22 mouse cellular contexts compared by ENCODE assay signal in the genomic region with DNA sequence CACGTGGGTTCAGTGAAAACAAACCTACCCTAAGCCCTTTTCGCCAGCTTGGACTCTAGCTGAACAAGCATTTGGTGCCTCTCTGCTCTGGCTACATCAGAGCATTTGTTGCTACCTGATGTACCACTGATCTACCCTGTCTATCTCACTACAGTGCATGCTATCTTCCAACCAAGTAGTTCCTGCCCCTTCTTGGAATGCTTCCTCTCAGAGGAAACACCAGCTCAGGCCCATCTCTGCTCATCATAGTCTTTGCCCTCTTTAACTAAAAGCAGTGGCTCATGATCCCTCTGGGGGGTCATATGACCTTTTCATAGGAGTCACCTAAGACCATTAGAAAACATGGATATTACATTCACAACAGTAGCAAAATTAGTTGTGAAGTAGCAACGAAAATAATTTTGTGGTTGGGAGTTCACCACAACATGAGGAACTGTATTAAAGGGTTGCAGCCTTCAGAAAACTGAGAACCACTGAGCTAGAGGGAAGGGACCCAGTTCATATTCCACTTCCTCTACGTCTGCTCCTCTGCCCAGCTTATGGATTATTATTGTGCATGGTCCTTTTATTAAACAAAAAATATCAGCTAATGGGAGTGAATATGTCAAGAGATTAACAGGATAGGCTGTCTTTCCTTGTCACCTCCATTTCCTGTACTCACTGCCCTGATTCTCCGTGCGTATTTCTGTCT. TPM values are rescaled to one million over a fixed set of nuclear protein-coding genes. Genes with fewer than 3 reads are reported as not detected.
"Had no signal": no experiment of that assay in that cellular context is flagged by ENCODE, and none has a peak within 500 bp of the region (broad histone marks: within the 10 kb centered on the region; RNA-seq: fewer than 3 reads in every experiment).

No protein-coding gene starts in this region.

- H3K9me3 ChIP-seq: liver, embryonic 13.5 days; liver, embryonic 15.5 days; lung, embryonic 15.5 days; stomach, embryonic 15.5 days had no signal

- ATAC-seq: liver, postnatal 0 days; lung, postnatal 0 days; midbrain, embryonic 13.5 days; midbrain, embryonic 15.5 days had no signal

- H3K36me3 ChIP-seq: liver, embryonic 13.5 days; liver, embryonic 15.5 days; lung, embryonic 15.5 days; midbrain, embryonic 13.5 days; midbrain, embryonic 15.5 days; neural tube, embryonic 12.5 days; stomach, embryonic 15.5 days had no signal

- H3K27ac ChIP-seq: liver, embryonic 13.5 days; liver, embryonic 15.5 days; lung, embryonic 15.5 days; macrophage; midbrain, embryonic 13.5 days; midbrain, embryonic 15.5 days; neural tube, embryonic 12.5 days; stomach, embryonic 15.5 days; stomach, postnatal 0 days had no signal

- H3K4me1 ChIP-seq: liver, embryonic 13.5 days; liver, embryonic 15.5 days; lung, embryonic 15.5 days; megakaryocyte, embryonic 14.5 days; midbrain, embryonic 13.5 days; midbrain, embryonic 15.5 days; neural tube, embryonic 12.5 days; stomach, embryonic 15.5 days had no signal

- H3K9ac ChIP-seq: liver, embryonic 13.5 days; liver, embryonic 15.5 days; liver, postnatal 0 days; lung, embryonic 15.5 days; midbrain, embryonic 13.5 days; midbrain, embryonic 15.5 days; neural tube, embryonic 12.5 days; stomach, embryonic 15.5 days had no signal

- H3K27me3 ChIP-seq: liver, embryonic 13.5 days; liver, embryonic 15.5 days; lung, embryonic 15.5 days; megakaryocyte, embryonic 14.5 days; midbrain, embryonic 13.5 days; midbrain, embryonic 15.5 days; neural tube, embryonic 12.5 days; stomach, embryonic 15.5 days had no signal

- H3K4me2 ChIP-seq: liver, embryonic 13.5 days; liver, embryonic 15.5 days; lung, embryonic 15.5 days; midbrain, embryonic 13.5 days; midbrain, embryonic 15.5 days; neural tube, embryonic 12.5 days; stomach, embryonic 15.5 days had no signal

- DNase-seq: liver, embryonic 13.5 days; liver, postnatal 0 days; lung, adult 2 months; lung, postnatal 14 days; lung, postnatal 36 days; retina, postnatal 1 day; right cerebral cortex, adult 18-20 months; right cerebral cortex, postnatal 25 days; thymus, postnatal 14 days; thymus, postnatal 36 days had no signal

- H3K4me3 ChIP-seq: liver, embryonic 13.5 days; liver, embryonic 15.5 days; lung, embryonic 15.5 days; megakaryocyte, embryonic 14.5 days; midbrain, embryonic 13.5 days; midbrain, embryonic 15.5 days; neural tube, embryonic 12.5 days; stomach, embryonic 15.5 days had no signal

RNA-seq across cellular contexts. Expression of a gene that starts 9.7 kb away (rescaled TPM):
- total RNA-seq: monocyte, adult 5-6 weeks; neutrophil, adult 5-6 weeks had no signal
- polyA plus RNA-seq: macrophage had no signal
